Mouse (Mus musculus): Measurements from ENCODE around the gene Cfap73. TPM values are rescaled to one million over a fixed set of nuclear protein-coding genes. Genes with fewer than 3 reads are reported as not detected.

Gene Cfap73
- not detected in 2 replicates for polyA plus RNA-seq (2014; fragmentation: Nextera tagmentation; extraction: Ambion mirVana)

DNA sequence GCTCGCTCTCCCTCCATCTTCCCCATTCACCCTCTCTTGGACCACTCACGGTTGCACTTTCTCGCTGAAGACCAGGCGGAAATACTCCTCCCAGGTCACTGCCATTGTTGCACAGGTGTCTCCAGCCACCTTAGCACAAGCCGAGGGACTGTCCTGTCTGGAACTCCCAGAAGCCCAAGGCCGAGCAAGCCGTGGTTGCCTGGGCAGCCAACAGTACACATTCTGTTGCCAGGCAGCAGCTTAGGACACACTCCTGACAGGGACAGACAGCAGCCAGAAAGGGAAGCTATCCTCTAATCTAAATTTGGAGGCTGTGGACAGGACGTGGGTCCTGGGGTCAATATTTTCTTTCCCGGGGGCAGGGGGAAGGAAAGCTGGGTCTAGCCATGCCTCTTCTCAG, at the start of gene Cfap73:
Gene Cfap73 (minus strand): TSS at position 105 of the 400 bp plus-strand sequence.
- Histone ChIP-seq H3K27me3 (ENCODE audit: control insufficient read depth, insufficient read depth, low read length) (no peaks in the 10 kb centered on the region; the same call in 1 of the 2 replicates), H3K9me3 (ENCODE audit: control insufficient read depth, low read length) (no peaks in the 10 kb centered on the region), H3K4me3 (ENCODE audit: low read depth, low read length) (no peak within 1 kb of the TSS), H3K36me3 (ENCODE audit: control insufficient read depth, insufficient read depth, low read length) (no peaks in the 10 kb centered on the region), H3K4me2 (ENCODE audit: low read depth, low read length, severe bottlenecking) (no peak within 1 kb of the TSS), H3K9ac (ENCODE audit: low read length) (no peak within 1 kb of the TSS), H3K4me1 (replicated peaks; ENCODE audit: control insufficient read depth, insufficient read depth, low read length) (no peaks in the 10 kb centered on the region), H3K27ac (ENCODE audit: low read depth, low read length) (no peak within 1 kb of the TSS)
- WGBS, result 63% methylated on average over 9 of the region's 9 CpGs
- DNase-seq (ENCODE audit: low spot score) (no peak), ATAC-seq (replicated peaks; ENCODE audit: low FRiP score) (no peak)

DNA sequence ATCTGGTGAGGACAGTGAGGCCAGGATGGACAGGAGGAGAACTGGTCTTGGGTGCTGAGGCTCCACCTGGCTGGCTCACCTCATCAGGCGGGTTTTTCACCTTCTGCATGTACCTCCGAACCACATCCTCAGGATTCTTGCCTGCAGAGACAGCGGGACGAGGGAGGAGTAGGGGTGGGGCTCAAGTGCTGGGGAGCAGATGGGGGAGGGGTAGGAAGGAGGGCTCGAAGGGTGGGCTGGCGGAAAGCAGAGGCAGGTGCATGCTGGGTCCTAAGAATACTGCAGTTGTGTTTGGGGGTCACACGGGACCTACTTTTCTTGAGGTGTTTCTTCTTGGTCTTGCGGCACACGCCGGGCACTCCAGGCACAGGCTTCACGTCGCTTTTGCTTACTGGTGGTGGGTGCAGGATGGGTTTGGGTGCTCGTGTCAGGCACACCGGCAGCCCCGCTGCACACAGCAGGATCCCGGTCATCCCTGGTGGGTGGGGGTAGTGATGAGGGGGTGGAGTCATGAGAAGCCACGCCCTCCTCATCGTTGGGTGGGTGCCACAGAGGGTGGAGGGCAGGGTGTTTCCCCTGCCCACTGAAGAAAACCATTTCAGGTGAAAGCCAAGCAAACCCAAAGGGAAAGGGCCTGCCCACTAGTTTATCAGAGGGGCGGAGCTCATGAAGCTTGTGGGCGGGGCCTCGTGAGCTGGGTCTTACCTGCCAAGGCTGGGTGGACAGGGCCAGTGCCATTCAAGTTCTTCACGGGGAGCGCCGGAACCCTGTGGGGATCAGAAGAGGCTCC, 49.1 kb upstream of the Cfap73 start:
- ATAC-seq (replicated peaks; ENCODE audit: low FRiP score), result no peak
- Histone ChIP-seq H3K4me1 (replicated peaks; ENCODE audit: control insufficient read depth, insufficient read depth, low read length) (peaks cover 13% of the 10 kb centered on the region), H3K9me3 (ENCODE audit: control insufficient read depth, low read length) (no peaks in the 10 kb centered on the region), H3K4me2 (ENCODE audit: low read depth, low read length, severe bottlenecking) (no peak overlapping the region), H3K27ac (ENCODE audit: low read depth, low read length) (no peak overlapping the region), H3K4me3 (ENCODE audit: low read depth, low read length) (no peak overlapping the region), H3K36me3 (ENCODE audit: control insufficient read depth, insufficient read depth, low read length) (no peaks in the 10 kb centered on the region), H3K9ac (ENCODE audit: low read length) (no peak overlapping the region), H3K27me3 (ENCODE audit: control insufficient read depth, insufficient read depth, low read length) (peaks cover 16% of the 10 kb centered on the region)
- no peak for DNase-seq (ENCODE audit: low spot score)
- 5% methylated on average over 24 of the region's 24 CpGs for WGBS

DNA sequence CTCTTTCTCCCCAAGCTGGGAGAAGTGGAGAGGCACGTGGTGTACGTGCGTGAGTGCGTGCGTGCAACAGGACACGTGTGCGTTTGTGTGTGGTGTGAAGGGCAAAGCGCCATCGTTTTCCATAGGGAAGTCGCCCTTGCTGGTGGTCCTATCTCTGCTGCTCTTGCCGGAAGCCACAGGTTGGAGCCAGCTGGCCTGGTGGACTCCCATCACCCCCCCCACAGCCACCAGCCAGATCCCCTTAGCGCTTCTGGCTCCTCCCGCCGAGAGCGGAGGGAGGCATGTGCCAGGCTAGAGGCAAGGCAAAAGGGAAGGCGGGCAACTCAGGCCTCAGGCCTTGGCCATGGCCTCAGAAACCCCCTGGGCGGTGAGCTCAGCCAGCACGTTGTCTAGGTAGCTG, 46.9 kb upstream of the Cfap73 start:
- Histone ChIP-seq H3K4me3 (ENCODE audit: low read depth, low read length) (no peak overlapping the region), H3K9ac (ENCODE audit: low read length) (peak overlapping the region; percentile 3; the same call in 1 of the 2 replicates), H3K9me3 (ENCODE audit: control insufficient read depth, low read length) (no peaks in the 10 kb centered on the region), H3K4me2 (ENCODE audit: low read depth, low read length, severe bottlenecking) (no peak overlapping the region), H3K4me1 (replicated peaks; ENCODE audit: control insufficient read depth, insufficient read depth, low read length) (peaks cover 13% of the 10 kb centered on the region), H3K27ac (ENCODE audit: low read depth, low read length) (no peak overlapping the region), H3K27me3 (ENCODE audit: control insufficient read depth, insufficient read depth, low read length) (peaks cover 16% of the 10 kb centered on the region), H3K36me3 (ENCODE audit: control insufficient read depth, insufficient read depth, low read length) (no peaks in the 10 kb centered on the region)
- DNase-seq (ENCODE audit: low spot score) (peak; percentile 54), ATAC-seq (replicated peaks; ENCODE audit: low FRiP score) (no peak)
- 89% methylated on average over 18 of the region's 18 CpGs for WGBS

DNA sequence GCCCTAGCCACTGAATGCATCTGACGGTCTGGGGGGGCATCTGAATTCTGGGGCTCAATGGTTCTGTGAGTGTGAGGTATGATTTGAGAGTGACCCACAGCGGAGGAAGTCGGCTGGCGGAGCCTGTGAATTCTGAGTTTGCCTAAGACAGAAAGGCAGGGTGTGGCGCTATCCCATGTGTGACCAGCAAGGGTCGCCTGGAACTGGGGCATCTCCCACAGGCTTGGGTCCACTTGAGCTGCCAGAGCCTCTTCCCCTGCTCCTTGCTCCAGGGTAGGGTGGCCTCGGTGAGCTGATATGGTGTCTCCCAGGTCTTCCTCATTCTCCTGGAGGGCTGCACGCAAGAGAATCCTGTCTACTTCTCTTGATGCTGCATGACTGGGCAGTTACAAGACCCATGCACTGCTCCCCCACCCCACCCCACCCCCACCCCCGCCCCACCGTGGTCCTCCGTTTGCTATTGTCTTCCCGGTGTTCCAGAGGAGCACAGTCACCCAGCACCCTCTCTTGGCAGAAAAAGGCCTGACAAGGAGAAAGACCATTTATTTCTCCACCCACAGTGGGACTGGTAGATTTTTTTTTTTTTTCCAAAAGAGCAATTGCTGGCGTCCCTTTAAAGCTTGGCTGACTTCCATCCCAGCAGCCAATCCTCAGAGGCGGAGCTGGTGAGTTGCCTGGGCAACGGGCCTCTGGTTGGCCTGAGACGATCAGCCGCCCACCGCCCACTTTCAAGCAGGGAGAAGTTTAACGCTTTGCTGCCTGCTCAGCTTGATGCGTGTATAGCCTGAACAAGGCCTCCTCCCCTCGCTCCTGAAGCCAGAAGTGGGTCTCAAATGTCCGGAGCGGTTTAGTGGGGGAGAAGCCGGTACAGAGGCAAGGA, 45.9 kb upstream of the Cfap73 start:
- H3K9me3 ChIP-seq (ENCODE audit: control insufficient read depth, low read length), result no peaks in the 10 kb centered on the region
- 1% methylated on average over 24 of the region's 24 CpGs for WGBS
- ATAC-seq (replicated peaks; ENCODE audit: low FRiP score), result peak; percentile 82
- peak overlapping the region; percentile 35 for H3K4me3 ChIP-seq (ENCODE audit: low read depth, low read length)
- no peaks in the 10 kb centered on the region for H3K36me3 ChIP-seq (ENCODE audit: control insufficient read depth, insufficient read depth, low read length)
- H3K9ac ChIP-seq (ENCODE audit: low read length), result peak overlapping the region; percentile 47
- peak overlapping the region; percentile 50 for H3K4me2 ChIP-seq (ENCODE audit: low read depth, low read length, severe bottlenecking)
- peak; percentile 94 for DNase-seq (ENCODE audit: low spot score)
- H3K27ac ChIP-seq (ENCODE audit: low read depth, low read length), result peak overlapping the region; percentile 42
- H3K27me3 ChIP-seq (ENCODE audit: control insufficient read depth, insufficient read depth, low read length), result peaks cover 16% of the 10 kb centered on the region
- H3K4me1 ChIP-seq (replicated peaks; ENCODE audit: control insufficient read depth, insufficient read depth, low read length), result peaks cover 13% of the 10 kb centered on the region

DNA sequence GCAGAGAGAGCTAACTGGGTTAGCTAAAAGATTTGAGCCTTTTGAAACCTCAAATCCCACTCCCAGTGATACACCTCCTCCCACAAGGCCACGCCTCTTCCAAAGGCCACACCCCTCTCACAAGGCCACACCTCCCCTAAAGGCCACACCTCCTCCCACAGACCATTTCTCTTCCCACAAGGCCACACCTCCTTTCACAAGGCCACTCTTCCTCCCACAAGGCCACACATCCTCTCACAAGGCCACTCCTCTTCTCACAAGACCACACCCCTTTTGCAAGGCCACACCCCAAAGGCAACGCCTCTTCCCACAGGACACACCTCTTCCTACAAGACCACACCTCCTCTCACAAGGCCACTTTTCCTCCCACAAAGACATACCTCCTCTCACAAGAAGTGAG, 43.5 kb upstream of the Cfap73 start:
- no peaks in the 10 kb centered on the region for H3K9me3 ChIP-seq (ENCODE audit: control insufficient read depth, low read length)
- H3K4me2 ChIP-seq (ENCODE audit: low read depth, low read length, severe bottlenecking), result no peak overlapping the region
- peaks cover 6% of the 10 kb centered on the region for H3K27me3 ChIP-seq (ENCODE audit: control insufficient read depth, insufficient read depth, low read length)
- no peaks in the 10 kb centered on the region for H3K36me3 ChIP-seq (ENCODE audit: control insufficient read depth, insufficient read depth, low read length)
- no peak overlapping the region for H3K27ac ChIP-seq (ENCODE audit: low read depth, low read length)
- H3K9ac ChIP-seq (ENCODE audit: low read length), result no peak overlapping the region
- H3K4me3 ChIP-seq (ENCODE audit: low read depth, low read length), result no peak overlapping the region
- H3K4me1 ChIP-seq (replicated peaks; ENCODE audit: control insufficient read depth, insufficient read depth, low read length), result peaks cover 9% of the 10 kb centered on the region
- ATAC-seq (replicated peaks; ENCODE audit: low FRiP score), result no peak
- DNase-seq (ENCODE audit: low spot score), result no peak
- 20% methylated on average over 2 of the region's 2 CpGs for WGBS

DNA sequence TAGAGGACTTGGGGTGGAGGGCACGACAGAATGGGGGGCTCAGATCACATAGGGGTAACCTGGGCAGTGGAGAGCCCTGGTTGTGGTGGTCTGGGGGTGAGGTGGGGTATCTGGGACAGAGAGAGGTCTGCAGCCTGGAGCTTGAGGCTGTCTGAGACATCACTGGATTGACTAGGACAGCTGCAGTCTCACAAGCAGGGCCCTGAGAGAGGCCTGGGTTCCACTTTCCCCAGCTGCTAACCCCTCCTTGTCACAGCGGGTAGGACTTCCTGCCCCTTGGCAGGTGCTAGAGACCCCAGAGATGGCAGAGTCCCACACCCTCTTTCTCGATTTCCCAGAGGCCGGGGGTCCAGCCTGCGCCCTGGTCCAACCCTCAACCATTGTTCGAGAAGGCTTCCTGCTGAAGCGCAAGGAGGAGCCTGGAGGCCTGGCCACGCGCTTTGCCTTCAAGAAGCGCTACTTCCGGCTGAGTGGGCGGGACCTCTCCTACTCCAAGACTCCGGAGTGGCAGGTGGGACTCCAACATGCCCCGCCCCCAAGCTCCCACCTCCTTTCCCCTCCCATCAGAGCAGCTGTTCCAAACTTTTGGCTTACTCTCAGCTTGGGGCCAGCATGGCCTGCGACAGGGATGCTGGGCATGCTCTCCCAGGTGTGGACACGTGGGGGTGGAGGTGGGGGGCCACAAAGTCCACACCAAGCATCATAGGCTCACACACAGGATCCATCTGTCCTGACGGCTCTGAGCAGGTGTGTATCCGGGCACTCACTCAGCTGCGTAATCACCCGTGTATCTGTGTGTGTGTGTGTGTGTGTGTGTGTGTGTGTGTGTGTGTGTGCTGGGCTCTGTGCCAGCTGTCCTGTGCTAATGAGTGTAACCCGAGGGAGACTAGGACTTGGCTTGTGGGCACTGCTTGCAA, 40.5 kb upstream of the Cfap73 start:
- Histone ChIP-seq H3K9ac (ENCODE audit: low read length) (no peak overlapping the region), H3K36me3 (ENCODE audit: control insufficient read depth, insufficient read depth, low read length) (no peaks in the 10 kb centered on the region), H3K27ac (ENCODE audit: low read depth, low read length) (no peak overlapping the region), H3K9me3 (ENCODE audit: control insufficient read depth, low read length) (no peaks in the 10 kb centered on the region), H3K4me1 (replicated peaks; ENCODE audit: control insufficient read depth, insufficient read depth, low read length) (no peaks in the 10 kb centered on the region; the same call in 1 of the 2 replicates), H3K27me3 (ENCODE audit: control insufficient read depth, insufficient read depth, low read length) (no peaks in the 10 kb centered on the region), H3K4me2 (ENCODE audit: low read depth, low read length, severe bottlenecking) (no peak overlapping the region), H3K4me3 (ENCODE audit: low read depth, low read length) (no peak overlapping the region)
- whole genome bisulfite sequencing, result 38% methylated on average over 21 of the region's 21 CpGs
- peak; percentile 29; the same call in 1 of the 2 replicates for ATAC-seq (replicated peaks; ENCODE audit: low FRiP score)
- DNase-seq (ENCODE audit: low spot score), result peak; percentile 67

DNA sequence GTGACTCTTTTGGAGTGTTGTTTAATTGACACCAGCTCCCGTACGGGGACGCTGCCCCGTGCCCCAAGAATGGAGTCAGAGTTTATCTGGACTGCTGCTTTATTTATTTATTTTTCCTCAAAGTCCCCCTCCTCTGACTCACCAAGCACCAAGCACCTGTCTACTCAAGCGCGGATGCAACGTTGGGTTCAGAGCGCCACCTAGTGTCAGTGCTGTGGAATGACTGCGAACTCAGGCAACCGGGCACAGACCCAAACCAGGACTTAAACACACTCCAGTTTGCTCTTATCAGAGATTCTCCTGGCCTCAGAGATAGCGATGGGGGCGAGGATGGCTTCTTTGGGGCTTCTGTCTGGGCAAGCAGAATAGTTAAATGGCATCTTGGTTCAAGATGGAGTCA, 39.6 kb upstream of the Cfap73 start:
- no peak for ATAC-seq (replicated peaks; ENCODE audit: low FRiP score)
- peak; percentile 82 for DNase-seq (ENCODE audit: low spot score)
- H3K4me1 ChIP-seq (replicated peaks; ENCODE audit: control insufficient read depth, insufficient read depth, low read length), result no peaks in the 10 kb centered on the region
- H3K27ac ChIP-seq (ENCODE audit: low read depth, low read length), result no peak overlapping the region
- no peaks in the 10 kb centered on the region for H3K27me3 ChIP-seq (ENCODE audit: control insufficient read depth, insufficient read depth, low read length)
- H3K4me2 ChIP-seq (ENCODE audit: low read depth, low read length, severe bottlenecking), result no peak overlapping the region
- 14% methylated on average over 12 of the region's 12 CpGs for WGBS
- no peaks in the 10 kb centered on the region for H3K9me3 ChIP-seq (ENCODE audit: control insufficient read depth, low read length)
- no peak overlapping the region for H3K4me3 ChIP-seq (ENCODE audit: low read depth, low read length)
- H3K36me3 ChIP-seq (ENCODE audit: control insufficient read depth, insufficient read depth, low read length), result no peaks in the 10 kb centered on the region
- no peak overlapping the region for H3K9ac ChIP-seq (ENCODE audit: low read length)

DNA sequence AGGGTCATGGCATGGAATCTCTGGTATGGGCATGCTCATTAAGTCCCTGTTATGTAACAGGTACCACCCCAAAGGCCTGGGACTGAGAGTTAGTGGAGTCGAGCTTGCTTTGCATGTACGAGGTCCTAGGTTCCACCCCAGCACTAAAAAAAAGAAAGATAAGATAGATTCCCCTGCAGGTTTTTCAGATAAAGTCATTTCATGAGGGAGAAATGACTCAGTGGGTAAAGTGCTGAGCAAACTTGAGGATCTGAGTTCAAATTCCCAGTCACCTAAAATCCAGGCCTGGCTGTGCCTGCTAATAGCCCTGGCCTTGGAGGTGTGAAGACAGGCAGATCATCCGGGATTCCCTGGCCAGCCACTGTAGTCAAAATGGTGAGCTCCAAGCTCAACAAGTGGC, 37.8 kb upstream of the Cfap73 start:
- no peak overlapping the region for H3K4me2 ChIP-seq (ENCODE audit: low read depth, low read length, severe bottlenecking)
- DNase-seq (ENCODE audit: low spot score) (no peak), ATAC-seq (replicated peaks; ENCODE audit: low FRiP score) (no peak)
- H3K4me1 ChIP-seq (replicated peaks; ENCODE audit: control insufficient read depth, insufficient read depth, low read length), result no peaks in the 10 kb centered on the region
- H3K4me3 ChIP-seq (ENCODE audit: low read depth, low read length), result no peak overlapping the region
- H3K27ac ChIP-seq (ENCODE audit: low read depth, low read length), result no peak overlapping the region
- no peaks in the 10 kb centered on the region for H3K36me3 ChIP-seq (ENCODE audit: control insufficient read depth, insufficient read depth, low read length)
- 86% methylated on average over 3 of the region's 3 CpGs for WGBS
- no peaks in the 10 kb centered on the region for H3K27me3 ChIP-seq (ENCODE audit: control insufficient read depth, insufficient read depth, low read length)
- H3K9me3 ChIP-seq (ENCODE audit: control insufficient read depth, low read length), result no peaks in the 10 kb centered on the region
- H3K9ac ChIP-seq (ENCODE audit: low read length), result no peak overlapping the region
